9 mouse cellular contexts compared by ENCODE assay signal in the genomic region with DNA sequence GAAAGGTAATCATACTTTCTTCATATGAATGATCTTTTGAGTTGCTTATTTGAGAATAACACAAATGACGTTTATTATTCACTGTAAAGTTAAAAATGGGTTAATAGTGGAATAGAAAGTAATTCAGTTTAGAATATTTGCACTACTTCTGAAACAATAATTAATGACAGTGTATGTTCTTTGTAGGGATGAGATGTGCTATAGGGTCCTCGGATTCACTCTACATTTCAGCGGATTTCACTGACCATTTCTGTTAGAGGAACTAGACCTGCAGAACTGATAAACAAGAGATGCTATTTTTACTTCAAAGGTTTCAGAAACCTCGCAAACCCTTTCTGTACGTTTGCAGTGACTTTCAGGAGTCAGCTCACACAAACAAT. TPM values are rescaled to one million over a fixed set of nuclear protein-coding genes. Genes with fewer than 3 reads are reported as not detected.
DNase-seq lines count a peak whose midpoint lies in the region; ATAC-seq and TF ChIP-seq lines count a peak whose summit lies in the region.
"Had no signal": no experiment of that assay in that cellular context is flagged by ENCODE, and none has a peak within 500 bp of the region (broad histone marks: within the 10 kb centered on the region; RNA-seq: fewer than 3 reads in every experiment).

No protein-coding gene starts in this region.

- TF ChIP-seq POLR2A in kidney, adult 2 months (IDR thresholded peaks at IDR 0.05; ENCODE audit: low read depth, low read length), result no peak

- H3K9me3 ChIP-seq in embryonic facial prominence, embryonic 10.5 days, result no peaks in the 10 kb centered on the region
- H3K9me3 ChIP-seq in hindbrain, embryonic 14.5 days (ENCODE audit: control insufficient read depth, low read length), result no peaks in the 10 kb centered on the region
- no peaks in the 10 kb centered on the region for H3K9me3 ChIP-seq in midbrain, embryonic 12.5 days

- peak overlapping the region; percentile 57 for H3K4me3 ChIP-seq in kidney, adult 2 months (ENCODE audit: insufficient read depth, low read depth, low read length)
- peak overlapping the region; percentile 71 for H3K4me3 ChIP-seq in embryonic facial prominence, embryonic 10.5 days
- H3K4me3 ChIP-seq in hindbrain, embryonic 14.5 days (replicated peaks; ENCODE audit: low read length), result peak overlapping the region; percentile 41
- H3K4me3 ChIP-seq in midbrain, embryonic 12.5 days, result peak overlapping the region; percentile 62

- H3K4me2 ChIP-seq in hindbrain, embryonic 14.5 days (replicated peaks), result peak overlapping the region; percentile 89
- peak overlapping the region; percentile 91 for H3K4me2 ChIP-seq in midbrain, embryonic 12.5 days (replicated peaks)

- H3K36me3 ChIP-seq in kidney, adult 2 months (ENCODE audit: control insufficient read depth, insufficient read depth, low read length), result no peaks in the 10 kb centered on the region
- H3K36me3 ChIP-seq in embryonic facial prominence, embryonic 10.5 days (replicated peaks), result no peaks in the 10 kb centered on the region
- H3K36me3 ChIP-seq in hindbrain, embryonic 14.5 days (replicated peaks; ENCODE audit: control insufficient read depth, insufficient read depth), result no peaks in the 10 kb centered on the region
- no peaks in the 10 kb centered on the region for H3K36me3 ChIP-seq in midbrain, embryonic 12.5 days

- ATAC-seq in hindbrain, embryonic 14.5 days (ENCODE audit: low FRiP score), result no peak
- ATAC-seq in midbrain, embryonic 12.5 days (ENCODE audit: low FRiP score, low read depth), result no peak

- no peak overlapping the region for H3K9ac ChIP-seq in hindbrain, embryonic 14.5 days
- H3K9ac ChIP-seq in midbrain, embryonic 12.5 days (replicated peaks), result no peak overlapping the region

- H3K4me1 ChIP-seq in kidney, adult 2 months (ENCODE audit: control insufficient read depth, insufficient read depth, low read length), result no peaks in the 10 kb centered on the region; the same call in 1 of the 2 replicates
- peaks cover 33% of the 10 kb centered on the region for H3K4me1 ChIP-seq in embryonic facial prominence, embryonic 10.5 days
- H3K4me1 ChIP-seq in hindbrain, embryonic 14.5 days (replicated peaks; ENCODE audit: control insufficient read depth, insufficient read depth, low read length), result peaks cover 21% of the 10 kb centered on the region; the same call in 1 of the 2 replicates
- peaks cover 32% of the 10 kb centered on the region for H3K4me1 ChIP-seq in midbrain, embryonic 12.5 days

- 3% methylated on average over 5 of the region's 5 CpGs for WGBS in kidney, adult 2 months
- WGBS in embryonic facial prominence, embryonic 10.5 days, result under 1% methylated on average over 5 of the region's 5 CpGs
- 1% methylated on average over 5 of the region's 5 CpGs for WGBS in hindbrain, embryonic 14.5 days
- WGBS in midbrain, embryonic 12.5 days, result under 1% methylated on average over 5 of the region's 5 CpGs

- DNase-seq in kidney, adult 2 months, result no peak
- DNase-seq in kidney, adult 8-10 months, result no peak
- no peak for DNase-seq in embryonic facial prominence, embryonic 10.5 days (ENCODE audit: low spot score)
- no peak for DNase-seq in hindbrain, embryonic 14.5 days (ENCODE audit: low spot score)
- DNase-seq in ovary, postnatal 36 days (ENCODE audit: low spot score), result no peak
- DNase-seq in right cerebral cortex, adult 2 months (ENCODE audit: low spot score in 2 of 2), result no peak
- DNase-seq in layer of hippocampus, postnatal 36 days, result no peak

- peaks cover 28% of the 10 kb centered on the region for H3K27me3 ChIP-seq in kidney, adult 2 months (replicated peaks; ENCODE audit: control insufficient read depth, insufficient read depth, low read length)
- H3K27me3 ChIP-seq in embryonic facial prominence, embryonic 10.5 days (replicated peaks; ENCODE audit: low read depth, poor library complexity, severe bottlenecking), result peaks cover 92% of the 10 kb centered on the region
- peaks cover 83% of the 10 kb centered on the region for H3K27me3 ChIP-seq in hindbrain, embryonic 14.5 days (ENCODE audit: control insufficient read depth, insufficient read depth, low read length)
- peaks cover 65% of the 10 kb centered on the region for H3K27me3 ChIP-seq in midbrain, embryonic 12.5 days

- no peak for TF ChIP-seq CTCF in kidney, adult 2 months (conservative IDR thresholded peaks at IDR 0.05; ENCODE audit: insufficient read depth, insufficient read length, low read depth, low read length)

- H3K27ac ChIP-seq in kidney, adult 2 months (ENCODE audit: insufficient read depth, low read depth, low read length), result no peak overlapping the region
- H3K27ac ChIP-seq in embryonic facial prominence, embryonic 10.5 days (replicated peaks), result no peak overlapping the region
- H3K27ac ChIP-seq in hindbrain, embryonic 14.5 days, result no peak overlapping the region
- H3K27ac ChIP-seq in midbrain, embryonic 12.5 days (replicated peaks), result no peak overlapping the region

RNA-seq across cellular contexts. Expression of a gene that starts 0.4 kb away (rescaled TPM):
- 0.14 and 0.27 TPM in 2 replicates for polyA plus RNA-seq in kidney, adult 2 months (2012; rRNA removed)
- 0.25 and 0.31 TPM in 2 replicates for polyA plus RNA-seq in embryonic facial prominence, embryonic 10.5 days (2016; fragmentation: Nextera tagmentation; extraction: Ambion mirVana)
- 0.11 TPM in 1 of 2 replicates, not detected in the other for polyA plus RNA-seq in hindbrain, embryonic 14.5 days (2014; fragmentation: Nextera tagmentation; extraction: Ambion mirVana)
- polyA plus RNA-seq in midbrain, embryonic 12.5 days (2016; fragmentation: Nextera tagmentation; extraction: Ambion mirVana), result 0.32 and 0.35 TPM in 2 replicates
- total RNA-seq in layer of hippocampus, postnatal 36 days (2021), result 1 to 10 TPM; 3.0 to 5.3 TPM
- total RNA-seq: ES-E14 had no signal

RNA-seq across cellular contexts. Expression of a gene that starts 16.7 kb away (rescaled TPM):
- 16.1 and 17.4 TPM in 2 replicates for polyA plus RNA-seq in kidney, adult 2 months (2012; rRNA removed)
- polyA plus RNA-seq in embryonic facial prominence, embryonic 10.5 days (2016; fragmentation: Nextera tagmentation; extraction: Ambion mirVana), result 26.3 and 26.6 TPM in 2 replicates
- polyA plus RNA-seq in hindbrain, embryonic 14.5 days (2014; fragmentation: Nextera tagmentation; extraction: Ambion mirVana), result 31.3 and 34.3 TPM in 2 replicates
- 36.4 and 44.4 TPM in 2 replicates for polyA plus RNA-seq in midbrain, embryonic 12.5 days (2016; fragmentation: Nextera tagmentation; extraction: Ambion mirVana)
- total RNA-seq in layer of hippocampus, postnatal 36 days (2021), result 10 to 100 TPM; 58.4 to 67.5 TPM

RNA-seq across cellular contexts. Expression of a gene that starts 21.3 kb away (rescaled TPM):
- polyA plus RNA-seq in kidney, adult 2 months (2012; rRNA removed), result 68.1 and 83.2 TPM in 2 replicates
- 99.3 and 116 TPM in 2 replicates for polyA plus RNA-seq in embryonic facial prominence, embryonic 10.5 days (2016; fragmentation: Nextera tagmentation; extraction: Ambion mirVana)
- polyA plus RNA-seq in hindbrain, embryonic 14.5 days (2014; fragmentation: Nextera tagmentation; extraction: Ambion mirVana), result 187 and 198 TPM in 2 replicates
- polyA plus RNA-seq in midbrain, embryonic 12.5 days (2016; fragmentation: Nextera tagmentation; extraction: Ambion mirVana), result 135 and 145 TPM in 2 replicates
- total RNA-seq in layer of hippocampus, postnatal 36 days (2021), result 100 to 1,000 TPM; 103 to 112 TPM
